Mouse (Mus musculus) macrophage (primary cell): ENCODE data around the gene Lmntd1. TPM values are rescaled to one million over a fixed set of nuclear protein-coding genes. Genes with fewer than 3 reads are reported as not detected.

Source experiments
- H3K27ac ChIP-seq: fragments of 350-480 bp; formaldehyde crosslinking; 2 replicates; pipeline ENCODE4 v1.9.0; 2021
- H3K36me3 ChIP-seq: fragments of 350-480 bp; formaldehyde crosslinking; 2 replicates; pipeline ENCODE4 v1.9.0; 2021; ENCODE audit errors: inconsistent target
- H3K4me3 ChIP-seq: fragments of 350-480 bp; formaldehyde crosslinking; 2 replicates; pipeline ENCODE4 v1.9.0; 2021; ENCODE audit errors: inconsistent target
- H3K79me2 ChIP-seq: fragments of 350-480 bp; formaldehyde crosslinking; 2 replicates; pipeline ENCODE4 v1.9.0; 2021; ENCODE audit errors: inconsistent target
- WGBS: methylation state at CpG from one replicate; pipeline ENCODE4 v1.1.7; 2026; ENCODE audit warnings: inconsistent platforms; ENCODE audit not compliant: missing documents; 5-methylcytosine and 5-hydroxymethylcytosine counted together
- polyA plus RNA-seq: library from polyadenylated mRNA; stranded (reverse); fragments of 250-400 nt; gene quantifications from 3 replicates; pipeline ENCODE4 v1.2.4, GENCODE M21; 2018; ENCODE audit warnings: inconsistent platforms
- total RNA-seq, 78 experiments: library from RNA; depleted of rRNA; stranded (reverse); fragments of 250-400 nt; gene quantifications; 1 replicate in 9 of 78; 2 replicates in 24 of 78; 3 replicates in 43 of 78; 4 replicates in 2 of 78; pipeline ENCODE4 v1.2.4; 2018; ENCODE audit warnings: inconsistent platforms in 56 of 78

Gene Lmntd1
- total RNA-seq (2018; cell fraction: chromatin; rRNA removed): not detected
- not detected for total RNA-seq (2018; cell fraction: cytosol; rRNA removed)
- total RNA-seq (2018; cell fraction: nucleus; rRNA removed): not detected
- polyA plus RNA-seq: not detected in 3 replicates

- H3K79me2 ChIP-seq: no peaks in the 10 kb centered on the region
- no peak within 1 kb of the TSS for H3K27ac ChIP-seq
- H3K36me3 ChIP-seq: no peaks in the 10 kb centered on the region
- H3K4me3 ChIP-seq: no peak within 1 kb of the TSS
- WGBS: 77% methylated on average over 7 of the region's 7 CpGs
Observed at GRCm38 (mm10) chr6:145614219-145614618, at the start of gene Lmntd1. Lmntd1 (minus strand) TSS chr6:145614319.

- H3K79me2 ChIP-seq: no peaks in the 10 kb centered on the region
- H3K4me3 ChIP-seq: no peak overlapping the region
- no peaks in the 10 kb centered on the region for H3K36me3 ChIP-seq
- no peak overlapping the region for H3K27ac ChIP-seq
- WGBS: 34% methylated on average over 11 of the region's 11 CpGs
Observed at GRCm38 (mm10) chr6:145660943-145661342, 46.8 kb upstream of the Lmntd1 start.

- H3K4me3 ChIP-seq: no peak overlapping the region
- no peak overlapping the region for H3K27ac ChIP-seq
- no peaks in the 10 kb centered on the region for H3K36me3 ChIP-seq
- no peaks in the 10 kb centered on the region for H3K79me2 ChIP-seq
- WGBS: 91% methylated on average over 6 of the region's 6 CpGs
Observed at GRCm38 (mm10) chr6:145659116-145659515, 45.0 kb upstream of the Lmntd1 start.

GRCm38 (mm10) chr6:145656740-145657591 is 42.8 kb upstream of the Lmntd1 start:
- 93% methylated on average over 13 of the region's 15 CpGs for WGBS
- Histone ChIP-seq H3K4me3 (no peak overlapping the region), H3K79me2 (no peaks in the 10 kb centered on the region), H3K36me3 (no peaks in the 10 kb centered on the region), H3K27ac (no peak overlapping the region)

- Histone ChIP-seq H3K4me3 (no peak overlapping the region), H3K27ac (no peak overlapping the region), H3K36me3 (no peaks in the 10 kb centered on the region), H3K79me2 (no peaks in the 10 kb centered on the region)
- WGBS: 83% methylated on average over 1 of the region's 1 CpGs
Observed at GRCm38 (mm10) chr6:145655678-145656077, 41.6 kb upstream of the Lmntd1 start.

- no peaks in the 10 kb centered on the region for H3K36me3 ChIP-seq
- no peaks in the 10 kb centered on the region for H3K79me2 ChIP-seq
- no peak overlapping the region for H3K4me3 ChIP-seq
- H3K27ac ChIP-seq: peak overlapping the region; percentile 13; the same call in 1 of the 2 replicates
- WGBS: 68% methylated on average over 8 of the region's 8 CpGs
Observed at GRCm38 (mm10) chr6:145654062-145654836, 40.1 kb upstream of the Lmntd1 start.

GRCm38 (mm10) chr6:145653626-145654025 is 39.5 kb upstream of the Lmntd1 start:
- H3K27ac ChIP-seq: peak overlapping the region; percentile 13; the same call in 1 of the 2 replicates
- no peaks in the 10 kb centered on the region for H3K36me3 ChIP-seq
- 98% methylated on average over 5 of the region's 5 CpGs for WGBS
- no peak overlapping the region for H3K4me3 ChIP-seq
- no peaks in the 10 kb centered on the region for H3K79me2 ChIP-seq

- H3K36me3 ChIP-seq: no peaks in the 10 kb centered on the region
- H3K27ac ChIP-seq: no peak overlapping the region
- no peak overlapping the region for H3K4me3 ChIP-seq
- no peaks in the 10 kb centered on the region for H3K79me2 ChIP-seq
- 95% methylated on average over 5 of the region's 5 CpGs for WGBS
Observed at GRCm38 (mm10) chr6:145652986-145653385, 38.9 kb upstream of the Lmntd1 start.

GRCm38 (mm10) chr6:145651976-145652375 is 37.9 kb upstream of the Lmntd1 start:
- H3K27ac ChIP-seq: no peak overlapping the region
- 93% methylated on average over 2 of the region's 2 CpGs for WGBS
- H3K36me3 ChIP-seq: no peaks in the 10 kb centered on the region
- H3K79me2 ChIP-seq: no peaks in the 10 kb centered on the region
- H3K4me3 ChIP-seq: no peak overlapping the region

- Histone ChIP-seq H3K36me3 (no peaks in the 10 kb centered on the region), H3K4me3 (no peak overlapping the region), H3K79me2 (no peaks in the 10 kb centered on the region), H3K27ac (no peak overlapping the region)
- WGBS: 83% methylated on average over 4 of the region's 4 CpGs
Observed at GRCm38 (mm10) chr6:145640971-145641506, 26.9 kb upstream of the Lmntd1 start.

- WGBS: 85% methylated on average over 6 of the region's 6 CpGs
- Histone ChIP-seq H3K27ac (no peak overlapping the region), H3K4me3 (no peak overlapping the region), H3K36me3 (no peaks in the 10 kb centered on the region), H3K79me2 (no peaks in the 10 kb centered on the region)
Observed at GRCm38 (mm10) chr6:145638248-145638647, 24.1 kb upstream of the Lmntd1 start.

GRCm38 (mm10) chr6:145636682-145637081 is 22.6 kb upstream of the Lmntd1 start:
- H3K27ac ChIP-seq: no peak overlapping the region
- no peak overlapping the region for H3K4me3 ChIP-seq
- WGBS: 93% methylated on average over 4 of the region's 4 CpGs
- H3K36me3 ChIP-seq: no peaks in the 10 kb centered on the region
- H3K79me2 ChIP-seq: no peaks in the 10 kb centered on the region

- WGBS: 43% methylated on average over 2 of the region's 2 CpGs
- H3K79me2 ChIP-seq: no peaks in the 10 kb centered on the region
Observed at GRCm38 (mm10) chr6:145634454-145634853, 20.3 kb upstream of the Lmntd1 start.

GRCm38 (mm10) chr6:145630269-145630668 is 16.1 kb upstream of the Lmntd1 start:
- Histone ChIP-seq H3K36me3 (no peaks in the 10 kb centered on the region), H3K79me2 (no peaks in the 10 kb centered on the region), H3K4me3 (no peak overlapping the region), H3K27ac (no peak overlapping the region)
- 84% methylated on average over 6 of the region's 6 CpGs for WGBS

More at GRCm38 (mm10) chr6:145634454-145634853, 20.3 kb upstream of the Lmntd1 start:
- H3K36me3 ChIP-seq: no peaks in the 10 kb centered on the region
- H3K4me3 ChIP-seq: no peak overlapping the region
- H3K27ac ChIP-seq: no peak overlapping the region
